Mouse (Mus musculus) thymus, postnatal 10 days (tissue): Measurements from ENCODE around the gene Mtmr12.

ENCODE experiments used
- DNase-seq, 2 experiments: peaks; one replicate each; pipeline ENCODE4 v3.0.0; 2021; ENCODE audit warnings: low spot score in 2 of 2

Mtmr12 gene

DNA sequence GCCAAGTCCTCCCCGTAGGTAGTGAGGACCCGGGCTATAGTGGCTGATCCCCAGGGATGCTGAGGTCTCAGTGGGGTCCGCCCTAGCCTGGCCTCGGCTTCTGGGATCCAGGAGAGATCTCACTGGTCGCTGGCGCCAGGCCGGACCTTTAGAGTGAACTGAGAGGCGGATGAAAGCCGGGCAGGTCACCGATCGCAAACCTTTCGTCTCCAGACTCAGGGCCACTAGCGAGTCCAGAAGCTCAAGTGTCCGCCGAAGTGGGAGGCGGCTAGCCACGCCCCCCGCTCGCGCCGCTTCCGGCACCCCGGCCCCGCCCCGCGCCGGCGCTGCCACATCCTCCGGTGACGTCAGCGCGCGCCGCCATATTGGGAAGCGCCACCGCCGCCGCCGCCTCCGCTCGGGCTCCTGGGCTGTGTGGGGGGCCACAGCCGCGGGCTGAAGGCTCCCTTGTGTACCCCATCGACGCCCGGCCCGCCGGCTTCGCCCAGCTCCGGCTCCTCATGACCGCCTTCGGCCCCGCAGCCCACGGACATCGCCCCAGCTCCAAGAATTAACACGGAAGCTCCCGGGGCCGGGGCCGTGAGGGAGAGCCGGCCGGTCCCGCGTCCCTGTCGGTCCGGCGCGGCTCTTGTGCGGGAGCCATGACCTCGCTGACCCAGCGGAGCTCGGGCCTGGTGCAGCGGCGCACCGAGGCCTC lies 116.4 kb downstream of the Mtmr12 start, which contains the start of gene Golph3:
Gene Golph3, plus strand, starts transcription at position 360 of the 697 bp plus-strand sequence.
- DNase-seq = peak; percentile 87 to 96

DNA sequence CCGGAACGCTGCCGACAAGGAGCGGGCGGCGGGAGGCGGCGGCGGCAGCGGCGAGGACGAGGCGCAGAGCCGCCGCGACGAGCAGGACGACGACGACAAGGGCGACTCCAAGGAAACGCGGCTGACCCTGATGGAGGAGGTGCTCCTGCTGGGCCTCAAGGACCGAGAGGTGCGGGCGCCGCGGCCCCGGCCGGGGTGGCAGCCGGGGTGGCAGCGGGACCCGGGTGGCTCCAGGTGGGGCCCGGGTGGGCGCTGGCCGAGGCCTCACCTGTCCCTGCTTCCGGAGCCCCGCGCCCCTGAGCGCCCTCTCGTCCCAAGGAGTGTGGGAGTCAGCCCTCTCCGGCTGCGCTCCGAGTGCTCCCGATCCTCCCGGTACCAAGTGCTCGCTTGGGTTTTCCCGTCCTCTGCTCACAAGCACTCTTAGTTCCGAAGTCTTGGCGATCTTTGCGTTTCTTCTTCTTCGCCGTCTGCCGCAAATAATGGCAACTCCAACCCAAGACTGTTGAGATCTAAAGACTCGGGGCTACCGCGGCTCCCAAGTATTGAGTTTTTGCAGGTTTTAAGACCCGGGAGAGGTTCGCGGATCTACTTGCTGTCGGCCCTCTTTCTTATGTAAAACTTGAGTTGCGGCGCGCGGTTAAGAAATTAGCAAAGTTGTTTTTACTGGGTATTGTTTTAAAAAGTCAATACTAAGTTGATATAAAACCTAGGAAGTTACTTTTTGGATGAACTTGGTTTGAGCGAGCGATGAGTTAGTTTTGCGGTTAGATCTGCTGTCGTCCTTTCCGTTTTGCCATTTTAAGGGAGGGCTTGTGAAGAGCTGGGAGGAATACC lies 117.2 kb downstream of the Mtmr12 start, which contains the start of gene 1810049J17Rik:
Gene 1810049J17Rik, minus strand, starts transcription at position 112 of the 834 bp plus-strand sequence.
- DNase-seq = peak; percentile 34 to 50

DNA sequence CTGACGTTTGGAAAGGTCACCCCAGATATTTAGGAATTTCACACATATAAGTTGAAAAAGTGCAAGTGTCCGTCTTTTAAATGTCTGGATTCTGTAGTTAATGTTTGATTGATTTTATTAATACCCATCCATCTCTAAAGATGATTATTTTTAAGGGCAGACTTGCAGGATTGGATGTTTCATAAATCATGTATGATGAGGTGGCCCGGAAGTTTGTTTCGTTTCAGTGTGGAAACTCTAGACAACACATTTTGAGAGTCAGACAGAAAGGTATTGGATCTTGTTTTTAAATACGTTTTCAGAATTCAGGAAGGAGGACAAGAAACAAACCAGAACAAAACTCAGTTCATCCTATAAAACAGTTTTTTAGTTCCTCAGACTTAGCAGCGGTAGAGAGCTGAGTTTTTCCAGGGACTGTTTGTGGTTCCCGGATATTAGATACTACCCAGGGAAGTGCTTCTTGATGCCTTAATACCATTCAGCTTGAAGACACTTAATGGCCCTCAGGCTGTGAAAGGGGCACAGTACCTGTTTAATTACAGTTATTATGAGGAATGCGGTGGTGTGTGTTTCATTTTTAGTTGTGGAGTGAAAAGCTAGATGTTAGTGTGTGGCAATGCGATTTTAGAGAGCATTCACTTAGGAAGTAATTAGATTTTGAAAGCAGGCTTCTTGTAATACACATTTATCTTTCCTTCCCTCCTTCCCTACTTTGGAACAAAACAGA lies 118.0 kb downstream of the Mtmr12 start:
- DNase-seq = no peak
